Mouse (Mus musculus) CD4-positive helper T cell, adult 2 months (primary cell): ENCODE measurements around the gene Ccnl1.

Experiments used
- DNase-seq: peaks from one replicate; pipeline ENCODE4 v3.0.0-alpha.2; 2012; ENCODE audit warnings: low read depth, missing footprints, low spot score

The Ccnl1 gene

DNA sequence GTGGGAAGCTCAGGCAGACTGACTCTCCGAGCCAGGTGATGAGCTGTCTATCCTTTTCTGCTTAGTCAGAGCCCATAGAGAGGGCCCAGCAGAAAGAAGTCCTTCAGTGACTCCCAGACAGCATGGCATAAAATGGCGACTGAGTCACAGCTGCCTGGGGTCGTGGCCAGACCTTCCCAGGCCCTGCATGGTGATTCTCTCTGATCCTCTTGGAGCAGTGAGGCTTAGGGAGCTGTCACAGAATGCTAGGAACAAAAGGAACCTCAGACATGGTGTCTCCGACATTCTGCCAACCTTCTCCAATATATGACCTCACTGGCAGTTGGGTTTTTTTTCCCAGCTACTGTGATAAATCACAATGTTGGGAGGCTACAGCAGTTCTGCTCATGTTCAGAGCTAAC lies 30.9 kb downstream of the Ccnl1 start:
- no peak for DNase-seq

GRCm38 (mm10) chr3:65926426-65926825 lies 31.6 kb downstream of the Ccnl1 start:
- no peak for DNase-seq

GRCm38 (mm10) chr3:65925058-65925740 lies 32.9 kb downstream of the Ccnl1 start:
- DNase-seq, result no peak

- DNase-seq, result peak; percentile 36
Observed at GRCm38 (mm10) chr3:65922420-65922819, 35.6 kb downstream of the Ccnl1 start.

GRCm38 (mm10) chr3:65921671-65922070 lies 36.4 kb downstream of the Ccnl1 start:
- DNase-seq, result no peak

GRCm38 (mm10) chr3:65919016-65919415 lies 39.0 kb downstream of the Ccnl1 start:
- DNase-seq, result no peak

DNA sequence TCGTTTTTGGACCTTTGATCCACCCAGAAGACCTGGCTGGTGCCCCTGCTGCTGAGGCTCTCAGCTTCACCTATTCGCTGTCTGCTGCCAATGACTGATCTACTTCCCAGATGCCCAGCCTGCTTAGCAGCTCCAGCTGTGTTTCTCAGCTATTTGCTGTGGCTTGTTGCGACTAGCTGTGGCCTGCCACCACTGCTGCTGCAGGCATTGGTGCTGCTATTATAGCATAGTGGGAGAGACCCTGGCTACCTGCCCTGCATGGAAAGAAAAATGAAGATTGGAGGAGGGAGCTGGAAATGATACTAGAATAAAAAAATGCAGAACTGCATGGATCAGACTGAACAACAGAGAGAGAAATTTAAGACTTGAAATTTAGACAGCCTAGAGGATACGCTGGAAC lies 45.1 kb downstream of the Ccnl1 start:
- no peak for DNase-seq

GRCm38 (mm10) chr3:65912217-65912616 lies 45.8 kb downstream of the Ccnl1 start:
- no peak for DNase-seq

GRCm38 (mm10) chr3:65911265-65911664 lies 46.8 kb downstream of the Ccnl1 start:
- DNase-seq, result no peak

GRCm38 (mm10) chr3:65909454-65909853 lies 48.6 kb downstream of the Ccnl1 start:
- no peak for DNase-seq

DNA sequence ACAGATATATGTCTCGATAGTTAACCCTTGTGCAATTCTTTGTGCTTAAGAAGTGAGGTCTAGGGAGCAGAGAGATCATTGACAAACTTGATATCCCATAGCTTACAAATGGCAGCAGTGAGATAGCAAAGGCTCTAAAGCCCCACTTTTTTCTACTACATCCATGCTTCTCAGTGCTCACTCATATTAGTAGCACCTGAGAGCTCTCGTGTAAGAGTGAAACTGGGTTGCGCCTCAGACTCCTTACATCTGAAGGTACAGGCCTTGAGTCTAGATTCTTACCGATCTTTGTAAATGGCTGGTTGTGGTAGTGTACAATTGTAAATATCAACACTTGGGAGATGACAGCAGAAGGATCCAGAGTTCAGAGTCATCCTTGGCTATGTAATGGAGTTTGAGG lies 50.5 kb downstream of the Ccnl1 start:
- no peak for DNase-seq

DNA sequence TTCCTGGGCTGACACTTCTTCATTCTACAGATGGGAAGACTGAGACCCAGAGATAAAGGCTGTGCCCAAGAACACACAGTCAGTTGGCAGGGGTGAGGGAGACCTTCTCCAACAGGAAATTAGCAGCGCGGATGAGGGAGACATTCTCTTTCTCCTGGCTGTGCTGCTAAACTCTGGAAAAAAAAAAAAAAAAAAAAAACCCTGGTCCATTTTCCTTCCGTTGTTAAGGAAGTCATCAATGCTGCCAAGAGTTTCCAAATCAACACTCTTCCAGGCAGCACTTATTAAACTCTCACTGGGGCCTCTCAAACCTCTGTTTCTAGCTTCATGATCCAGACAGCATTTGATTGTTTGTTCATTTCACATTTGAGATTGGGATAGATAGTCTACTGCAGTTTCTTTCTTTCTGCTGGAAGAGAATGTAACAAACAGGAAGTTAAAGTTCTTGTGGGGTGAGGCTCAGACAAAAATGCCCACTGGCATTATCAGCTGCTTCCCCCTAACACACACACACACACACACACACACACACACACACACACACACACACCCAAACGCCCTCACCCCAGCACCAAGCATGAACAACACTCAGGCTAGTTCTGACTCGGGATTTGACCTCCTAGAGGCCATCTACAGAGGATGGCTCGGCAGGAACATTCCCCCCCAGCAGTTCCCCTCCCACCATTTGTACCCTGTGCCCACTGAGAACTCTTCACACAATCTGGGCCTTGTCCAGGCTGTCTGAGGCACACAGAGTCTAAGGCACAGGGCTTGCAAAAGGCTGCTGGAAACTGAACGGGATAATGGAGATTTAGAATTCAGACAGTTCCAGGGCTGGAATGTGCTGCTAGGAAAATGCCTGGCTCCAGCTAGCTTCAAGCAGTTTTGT lies 52.5 kb downstream of the Ccnl1 start:
- no peak for DNase-seq

DNA sequence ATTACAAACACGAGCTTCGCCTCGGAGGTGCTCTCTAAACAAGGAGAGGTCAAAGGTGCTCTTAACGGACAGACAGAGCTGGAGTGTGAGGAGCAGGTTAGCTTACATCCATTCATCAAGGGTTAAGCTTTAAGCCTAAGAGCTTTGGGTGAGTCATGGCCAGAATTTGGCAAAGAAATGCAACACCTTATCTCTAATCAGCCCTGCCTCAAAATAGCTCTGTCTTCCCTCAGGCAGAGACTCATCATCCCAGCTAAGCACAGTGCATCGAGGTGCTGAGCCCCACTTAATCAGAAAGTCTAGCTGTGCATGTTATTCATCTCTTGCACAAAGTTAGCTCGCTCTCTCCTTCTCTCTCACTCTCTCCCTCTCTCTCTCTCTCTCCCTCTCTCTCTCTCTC lies 53.3 kb downstream of the Ccnl1 start:
- DNase-seq, result no peak

- no peak for DNase-seq
Observed at GRCm38 (mm10) chr3:65904106-65904505, 53.9 kb downstream of the Ccnl1 start.

DNA sequence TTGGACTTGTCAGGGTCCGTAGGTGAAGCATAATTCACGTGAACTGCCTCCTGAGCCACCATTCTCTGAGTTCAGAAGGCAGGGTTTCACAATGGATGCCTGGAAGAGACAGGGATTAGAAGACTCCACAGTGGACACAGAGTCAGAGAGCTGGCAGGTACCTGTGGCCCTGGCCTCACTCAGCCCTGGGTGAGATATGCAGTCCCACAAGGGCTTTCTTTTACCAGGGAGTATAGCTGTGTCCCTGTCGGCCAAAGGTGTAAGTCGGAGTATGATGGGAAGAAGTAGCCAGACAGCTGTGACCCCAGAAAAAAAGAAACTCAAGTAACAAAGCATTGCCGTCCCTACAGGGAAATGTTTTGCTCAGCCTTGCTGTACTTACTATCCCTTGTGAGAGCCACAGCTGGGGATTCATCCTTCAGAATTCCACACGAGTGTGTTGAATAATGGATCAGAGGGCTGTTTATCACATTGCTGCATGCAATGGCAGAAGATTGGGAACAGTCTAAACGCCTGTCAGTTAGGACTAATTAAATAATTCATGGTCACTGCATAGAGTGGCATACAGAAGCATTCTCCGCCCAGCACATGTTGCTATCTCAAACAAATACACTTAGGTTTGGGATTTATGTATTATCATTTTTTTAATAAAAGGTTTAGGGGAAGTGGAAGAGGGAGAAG lies 59.3 kb downstream of the Ccnl1 start:
- DNase-seq, result no peak

DNA sequence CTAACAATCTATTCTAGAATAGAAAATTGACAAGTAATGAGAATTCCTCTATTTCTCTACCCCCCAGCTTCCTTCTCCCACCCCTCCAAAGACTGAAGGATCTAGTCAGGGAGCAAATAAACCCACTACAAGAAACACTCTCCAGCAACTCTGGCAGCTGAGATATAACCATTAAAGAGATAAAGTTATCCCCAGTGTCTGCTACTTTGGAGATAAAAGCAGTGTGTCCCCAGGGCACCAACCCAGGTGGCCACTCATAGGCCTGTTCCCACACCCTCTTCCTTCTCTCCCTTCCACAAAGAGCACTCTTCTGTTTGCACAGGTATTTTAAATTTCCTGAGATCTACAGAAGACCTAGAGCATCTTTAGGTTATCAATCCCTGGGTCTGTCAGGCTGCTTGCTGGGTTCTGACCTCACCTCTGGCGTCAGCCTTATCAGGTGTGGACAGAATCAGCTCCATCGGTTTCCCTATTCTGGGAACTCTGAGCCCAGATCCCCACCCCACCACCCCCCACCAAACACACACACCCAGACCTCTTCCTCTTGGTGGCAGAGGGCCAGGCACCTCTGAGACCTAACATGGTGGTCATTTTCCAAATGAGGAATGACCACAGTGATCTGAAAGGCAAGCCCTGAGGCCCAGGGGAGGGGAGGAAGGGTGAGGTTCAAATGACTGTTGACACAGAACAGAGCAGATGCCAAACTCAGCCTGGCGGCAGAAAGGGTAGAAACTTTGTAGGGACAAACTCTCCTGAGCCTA lies 60.6 kb downstream of the Ccnl1 start:
- DNase-seq, result no peak
